Mouse (Mus musculus): ENCODE data around the gene Cox5a.

DNA sequence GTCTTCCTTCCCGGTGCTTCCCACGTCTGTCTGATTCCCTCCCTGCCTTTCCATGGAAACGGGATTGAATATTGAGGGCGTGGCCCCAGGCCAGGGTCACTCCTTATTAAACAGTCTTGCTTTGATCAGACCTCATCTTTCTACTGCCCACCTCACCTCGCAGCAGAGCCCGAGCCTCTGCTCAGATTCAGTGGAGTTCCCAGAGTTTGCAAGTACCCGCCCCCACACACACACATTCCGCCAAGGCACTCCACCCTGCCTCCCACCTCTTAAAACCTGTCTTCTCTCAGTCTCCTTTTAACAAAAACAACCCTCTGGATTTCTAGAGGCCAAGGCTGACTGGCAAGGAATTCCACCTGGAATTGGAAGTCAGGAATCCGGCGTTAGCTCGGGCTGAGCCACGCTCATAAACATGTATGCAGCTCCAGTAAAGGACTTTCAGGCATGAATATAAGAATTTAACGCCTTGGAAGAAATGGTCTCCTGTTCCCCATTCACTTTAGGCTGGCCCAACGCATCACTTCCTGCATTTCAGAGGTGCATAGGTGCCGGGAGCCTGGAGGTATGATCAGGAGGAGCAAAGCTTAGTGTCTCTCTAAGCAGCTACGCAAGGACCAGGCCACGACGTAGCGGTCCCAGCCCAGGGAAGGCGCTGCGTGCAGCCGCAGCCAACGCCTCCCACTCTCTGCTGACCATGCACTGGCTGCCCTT lies 18.0 kb upstream of the Cox5a start:
- TF ChIP-seq CTCF (conservative IDR thresholded peaks at IDR 0.05; ENCODE audit: insufficient read depth, insufficient read length, low read depth, low read length) (no peak), POLR2A (IDR thresholded peaks at IDR 0.05; ENCODE audit: low read depth, low read length) (no peak)

Data from kidney, adult 2 months (tissue).